Mouse (Mus musculus): ENCODE data around the gene Ebf3. TPM values are rescaled to one million over a fixed set of nuclear protein-coding genes. Genes with fewer than 3 reads are reported as not detected.

The Ebf3 gene
- polyA plus RNA-seq, 1 experiment from 2014 or later, result 7.4 TPM

- 0 out of 2 replicates have a peak, but pooled peaks cover 3% of the 10 kb centered on the region for H3K36me3 ChIP-seq (ENCODE audit: control insufficient read depth, insufficient read depth, low read length)
- H3K4me1 ChIP-seq (ENCODE audit: control insufficient read depth, insufficient read depth, low read length), result peaks cover 19% of the 10 kb centered on the region
- peak overlapping the region; percentile 77 for H3K4me3 ChIP-seq (ENCODE audit: low read depth, low read length)
- no peaks in the 10 kb centered on the region for H3K9me3 ChIP-seq (ENCODE audit: control insufficient read depth, low read length)
- DNase-seq (ENCODE audit: low spot score) (no peak), ATAC-seq (ENCODE audit: low read depth) (no peak)
- peak overlapping the region; percentile 87 for H3K27ac ChIP-seq (replicated peaks; ENCODE audit: low read depth, low read length)
- peak overlapping the region; percentile 84 for H3K4me2 ChIP-seq (ENCODE audit: low read depth, low read length)
- peak overlapping the region; percentile 91 for H3K9ac ChIP-seq (ENCODE audit: low read depth, low read length)
- H3K27me3 ChIP-seq (replicated peaks; ENCODE audit: control insufficient read depth, insufficient read depth, low read length), result peaks cover 33% of the 10 kb centered on the region
- 20% methylated on average over 19 of the region's 19 CpGs for WGBS
These were observed 5.9 kb downstream of the Ebf3 start for GRCm38 (mm10) chr7:137308061-137309060.

- 32% methylated on average over 8 of the region's 8 CpGs for WGBS
- Histone ChIP-seq H3K36me3 (ENCODE audit: control insufficient read depth, insufficient read depth, low read length) (0 out of 2 replicates have a peak, but pooled peaks cover 3% of the 10 kb centered on the region), H3K4me3 (ENCODE audit: low read depth, low read length) (peak overlapping the region; percentile 23), H3K27me3 (replicated peaks; ENCODE audit: control insufficient read depth, insufficient read depth, low read length) (peaks cover 36% of the 10 kb centered on the region), H3K4me1 (ENCODE audit: control insufficient read depth, insufficient read depth, low read length) (peaks cover 30% of the 10 kb centered on the region), H3K9ac (ENCODE audit: low read depth, low read length) (peak overlapping the region; percentile 46), H3K27ac (replicated peaks; ENCODE audit: low read depth, low read length) (peak overlapping the region; percentile 53), H3K4me2 (ENCODE audit: low read depth, low read length) (peak overlapping the region; percentile 51), H3K9me3 (ENCODE audit: control insufficient read depth, low read length) (no peaks in the 10 kb centered on the region)
- no peak for ATAC-seq (ENCODE audit: low read depth)
- DNase-seq (ENCODE audit: low spot score), result no peak
These were observed 7.1 kb downstream of the Ebf3 start for GRCm38 (mm10) chr7:137307131-137307530.

GRCm38 (mm10) chr7:137306127-137306526 lies 8.1 kb downstream of the Ebf3 start:
- H3K36me3 ChIP-seq (ENCODE audit: control insufficient read depth, insufficient read depth, low read length), result 0 out of 2 replicates have a peak, but pooled peaks cover 3% of the 10 kb centered on the region
- 28% methylated on average over 9 of the region's 9 CpGs for WGBS
- H3K27ac ChIP-seq (replicated peaks; ENCODE audit: low read depth, low read length), result peak overlapping the region; percentile 40
- peaks cover 40% of the 10 kb centered on the region for H3K4me1 ChIP-seq (ENCODE audit: control insufficient read depth, insufficient read depth, low read length)
- ATAC-seq (ENCODE audit: low read depth), result no peak
- peak; percentile 75 for DNase-seq (ENCODE audit: low spot score)
- H3K27me3 ChIP-seq (replicated peaks; ENCODE audit: control insufficient read depth, insufficient read depth, low read length), result peaks cover 29% of the 10 kb centered on the region
- peak overlapping the region; percentile 23 for H3K4me3 ChIP-seq (ENCODE audit: low read depth, low read length)
- H3K9me3 ChIP-seq (ENCODE audit: control insufficient read depth, low read length), result no peaks in the 10 kb centered on the region
- H3K4me2 ChIP-seq (ENCODE audit: low read depth, low read length), result peak overlapping the region; percentile 51
- H3K9ac ChIP-seq (ENCODE audit: low read depth, low read length), result peak overlapping the region; percentile 46

- H3K4me1 ChIP-seq (ENCODE audit: control insufficient read depth, insufficient read depth, low read length), result peaks cover 57% of the 10 kb centered on the region
- 7% methylated on average over 10 of the region's 10 CpGs for WGBS
- H3K4me2 ChIP-seq (ENCODE audit: low read depth, low read length), result peak overlapping the region; percentile 51
- peak overlapping the region; percentile 78 for H3K27ac ChIP-seq (replicated peaks; ENCODE audit: low read depth, low read length)
- H3K27me3 ChIP-seq (replicated peaks; ENCODE audit: control insufficient read depth, insufficient read depth, low read length), result peaks cover 17% of the 10 kb centered on the region
- peak overlapping the region; percentile 21 for H3K4me3 ChIP-seq (ENCODE audit: low read depth, low read length)
- no peak for ATAC-seq (ENCODE audit: low read depth)
- peak overlapping the region; percentile 55 for H3K9ac ChIP-seq (ENCODE audit: low read depth, low read length)
- peak; percentile 77 for DNase-seq (ENCODE audit: low spot score)
- no peaks in the 10 kb centered on the region for H3K9me3 ChIP-seq (ENCODE audit: control insufficient read depth, low read length)
- 0 out of 2 replicates have a peak, but pooled peaks cover 3% of the 10 kb centered on the region for H3K36me3 ChIP-seq (ENCODE audit: control insufficient read depth, insufficient read depth, low read length)
These were observed 10.5 kb downstream of the Ebf3 start for GRCm38 (mm10) chr7:137303776-137304171.

GRCm38 (mm10) chr7:137302961-137303775 lies 11.1 kb downstream of the Ebf3 start:
- Histone ChIP-seq H3K27me3 (replicated peaks; ENCODE audit: control insufficient read depth, insufficient read depth, low read length) (peaks cover 11% of the 10 kb centered on the region; the same call in 1 of the 2 replicates), H3K4me3 (ENCODE audit: low read depth, low read length) (peak overlapping the region; percentile 21), H3K4me1 (ENCODE audit: control insufficient read depth, insufficient read depth, low read length) (peaks cover 63% of the 10 kb centered on the region), H3K9me3 (ENCODE audit: control insufficient read depth, low read length) (no peaks in the 10 kb centered on the region), H3K4me2 (ENCODE audit: low read depth, low read length) (peak overlapping the region; percentile 51), H3K9ac (ENCODE audit: low read depth, low read length) (peak overlapping the region; percentile 55), H3K27ac (replicated peaks; ENCODE audit: low read depth, low read length) (peak overlapping the region; percentile 78), H3K36me3 (ENCODE audit: control insufficient read depth, insufficient read depth, low read length) (0 out of 2 replicates have a peak, but pooled peaks cover 3% of the 10 kb centered on the region)
- ATAC-seq (ENCODE audit: low read depth) (no peak), DNase-seq (ENCODE audit: low spot score) (peak; percentile 87)
- WGBS, result 14% methylated on average over 10 of the region's 10 CpGs

- no peak for ATAC-seq (ENCODE audit: low read depth)
- no peak overlapping the region for H3K4me3 ChIP-seq (ENCODE audit: low read depth, low read length)
These were observed 12.1 kb downstream of the Ebf3 start for GRCm38 (mm10) chr7:137302161-137302560.

GRCm38 (mm10) chr7:137301329-137301751 lies 12.9 kb downstream of the Ebf3 start:
- Histone ChIP-seq H3K4me1 (ENCODE audit: control insufficient read depth, insufficient read depth, low read length) (peaks cover 67% of the 10 kb centered on the region), H3K9ac (ENCODE audit: low read depth, low read length) (peak overlapping the region; percentile 37), H3K4me3 (ENCODE audit: low read depth, low read length) (peak overlapping the region; percentile 7; the same call in 1 of the 2 replicates), H3K36me3 (ENCODE audit: control insufficient read depth, insufficient read depth, low read length) (0 out of 2 replicates have a peak, but pooled peaks cover 3% of the 10 kb centered on the region), H3K27ac (replicated peaks; ENCODE audit: low read depth, low read length) (peak overlapping the region; percentile 75), H3K4me2 (ENCODE audit: low read depth, low read length) (peak overlapping the region; percentile 51), H3K9me3 (ENCODE audit: control insufficient read depth, low read length) (no peaks in the 10 kb centered on the region), H3K27me3 (replicated peaks; ENCODE audit: control insufficient read depth, insufficient read depth, low read length) (peaks cover 10% of the 10 kb centered on the region; the same call in 1 of the 2 replicates)
- ATAC-seq (ENCODE audit: low read depth) (peak; percentile 54), DNase-seq (ENCODE audit: low spot score) (peak; percentile 85)
- WGBS, result 11% methylated on average over 15 of the region's 15 CpGs

More at GRCm38 (mm10) chr7:137302161-137302560, 12.1 kb downstream of the Ebf3 start:
- Histone ChIP-seq H3K9ac (ENCODE audit: low read depth, low read length) (peak overlapping the region; percentile 37), H3K9me3 (ENCODE audit: control insufficient read depth, low read length) (no peaks in the 10 kb centered on the region), H3K27ac (replicated peaks; ENCODE audit: low read depth, low read length) (peak overlapping the region; percentile 75; the same call in 1 of the 2 replicates), H3K27me3 (replicated peaks; ENCODE audit: control insufficient read depth, insufficient read depth, low read length) (peaks cover 10% of the 10 kb centered on the region; the same call in 1 of the 2 replicates), H3K4me2 (ENCODE audit: low read depth, low read length) (peak overlapping the region; percentile 51), H3K4me1 (ENCODE audit: control insufficient read depth, insufficient read depth, low read length) (peaks cover 70% of the 10 kb centered on the region), H3K36me3 (ENCODE audit: control insufficient read depth, insufficient read depth, low read length) (0 out of 2 replicates have a peak, but pooled peaks cover 3% of the 10 kb centered on the region)
- no peak for DNase-seq (ENCODE audit: low spot score)
- 54% methylated on average over 5 of the region's 5 CpGs for WGBS

- DNase-seq (ENCODE audit: low spot score) (peak; percentile 76), ATAC-seq (ENCODE audit: low read depth) (no peak)
- peak overlapping the region; percentile 51 for H3K4me2 ChIP-seq (ENCODE audit: low read depth, low read length)
- H3K4me1 ChIP-seq (ENCODE audit: control insufficient read depth, insufficient read depth, low read length), result peaks cover 66% of the 10 kb centered on the region
- H3K27ac ChIP-seq (replicated peaks; ENCODE audit: low read depth, low read length), result peak overlapping the region; percentile 75; the same call in 1 of the 2 replicates
- H3K36me3 ChIP-seq (ENCODE audit: control insufficient read depth, insufficient read depth, low read length), result 0 out of 2 replicates have a peak, but pooled peaks cover 3% of the 10 kb centered on the region
- H3K27me3 ChIP-seq (replicated peaks; ENCODE audit: control insufficient read depth, insufficient read depth, low read length), result peaks cover 10% of the 10 kb centered on the region; the same call in 1 of the 2 replicates
- no peak overlapping the region for H3K4me3 ChIP-seq (ENCODE audit: low read depth, low read length)
- H3K9ac ChIP-seq (ENCODE audit: low read depth, low read length), result no peak overlapping the region
- 12% methylated on average over 6 of the region's 6 CpGs for WGBS
- no peaks in the 10 kb centered on the region for H3K9me3 ChIP-seq (ENCODE audit: control insufficient read depth, low read length)
These were observed 13.4 kb downstream of the Ebf3 start for GRCm38 (mm10) chr7:137300826-137301225.

All from embryonic facial prominence, embryonic 14.5 days (tissue).